Mouse (Mus musculus): ENCODE results near the gene Strn.

Strn gene

DNA sequence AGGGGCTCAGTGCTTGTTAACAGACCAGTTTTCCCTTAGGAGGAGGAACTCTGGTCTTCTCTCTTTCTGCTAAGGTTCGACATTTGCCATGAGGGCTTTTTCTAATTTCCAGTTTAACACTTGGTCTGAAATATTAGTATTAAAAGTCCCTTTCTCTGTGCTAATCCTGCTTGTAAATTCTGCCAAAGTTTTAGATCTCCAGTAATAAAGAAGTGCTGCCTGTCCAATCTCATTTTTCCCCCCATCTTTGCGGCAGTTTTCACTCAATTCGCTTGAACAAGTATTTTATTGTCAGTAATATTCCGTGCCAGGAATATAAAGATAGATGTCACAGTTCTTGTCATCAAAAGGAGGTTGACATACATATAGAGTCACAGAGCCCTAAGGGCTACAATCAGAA is at the start of gene Strn:
Gene Strn (minus strand): TSS at position 101 of the 400 bp plus-strand sequence.
- DNase-seq: no peak

DNA sequence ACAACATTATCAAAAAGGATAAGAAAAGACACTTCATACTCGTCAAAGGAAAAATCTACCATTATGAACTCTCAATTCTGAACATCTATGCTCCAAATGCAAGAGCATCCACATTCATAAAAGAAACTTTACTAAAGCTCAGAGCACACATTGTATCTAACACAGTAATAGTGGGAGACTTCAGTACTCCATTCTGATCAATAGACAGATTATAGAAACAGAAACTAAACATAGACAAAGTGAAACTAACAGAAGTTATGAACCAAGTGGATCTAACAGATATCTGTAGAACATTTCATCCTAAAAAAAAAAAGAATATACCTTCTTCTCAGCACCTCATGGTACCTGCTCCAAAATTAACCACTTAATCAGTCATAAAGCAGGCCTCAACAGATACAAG is 41.8 kb upstream of the Strn start:
- DNase-seq: no peak

DNA sequence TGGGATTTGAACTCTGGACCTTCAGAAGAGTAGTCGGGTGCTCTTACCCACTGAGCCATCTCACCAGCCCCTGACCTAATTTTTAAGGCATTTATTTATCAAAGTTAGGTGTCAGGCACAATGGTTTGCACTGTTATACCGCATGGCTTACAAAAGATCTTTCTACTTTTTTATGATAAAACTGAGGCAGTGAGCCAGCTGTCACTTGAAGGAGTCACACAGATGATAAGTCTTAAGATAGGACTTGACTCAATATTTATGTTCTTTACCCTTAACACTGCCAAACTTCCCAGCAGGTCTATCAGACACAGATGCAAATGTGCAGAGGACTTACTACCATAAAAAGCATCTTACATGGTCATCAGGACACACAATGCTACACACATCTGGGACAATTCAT is 35.3 kb upstream of the Strn start:
- DNase-seq: no peak

DNA sequence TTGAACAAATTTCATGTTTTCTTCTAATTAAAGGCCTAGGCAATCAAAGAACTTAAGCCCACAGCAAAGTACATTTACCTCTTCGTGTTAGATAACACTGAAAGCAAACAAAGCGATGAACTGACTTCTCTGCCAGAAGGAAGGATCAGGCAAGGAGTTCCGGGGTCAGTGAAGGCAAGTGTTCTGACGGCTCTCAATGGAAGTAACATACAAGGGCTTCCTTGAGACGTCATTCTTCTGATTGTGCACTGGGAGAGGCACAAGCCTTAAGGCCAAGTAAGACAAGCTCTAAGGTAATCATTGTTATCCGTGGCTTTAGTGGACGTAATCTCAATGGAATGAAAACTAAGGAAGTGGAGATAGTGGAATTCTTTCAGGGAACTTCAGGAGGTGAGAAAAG is 33.9 kb upstream of the Strn start:
- DNase-seq: no peak

DNA sequence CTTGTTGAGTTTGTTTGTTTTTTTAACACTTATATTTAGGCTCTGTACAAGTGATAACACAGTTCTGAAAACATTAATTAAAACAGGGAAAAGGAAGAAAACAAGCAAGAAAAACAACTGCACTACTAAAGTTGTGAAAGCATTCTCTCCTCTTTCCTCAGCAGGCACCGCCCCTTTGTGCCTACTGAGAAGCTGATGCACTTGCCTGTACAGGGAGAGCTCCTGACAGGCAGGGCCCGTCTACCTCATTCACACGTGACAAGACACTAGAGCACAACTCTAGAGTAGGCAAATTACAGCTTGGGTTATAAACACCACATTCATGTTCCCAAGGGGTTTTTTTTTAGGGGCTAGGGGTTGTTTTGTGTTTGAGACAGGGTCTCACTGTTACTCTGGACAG is 32.3 kb upstream of the Strn start:
- DNase-seq: no peak

DNA sequence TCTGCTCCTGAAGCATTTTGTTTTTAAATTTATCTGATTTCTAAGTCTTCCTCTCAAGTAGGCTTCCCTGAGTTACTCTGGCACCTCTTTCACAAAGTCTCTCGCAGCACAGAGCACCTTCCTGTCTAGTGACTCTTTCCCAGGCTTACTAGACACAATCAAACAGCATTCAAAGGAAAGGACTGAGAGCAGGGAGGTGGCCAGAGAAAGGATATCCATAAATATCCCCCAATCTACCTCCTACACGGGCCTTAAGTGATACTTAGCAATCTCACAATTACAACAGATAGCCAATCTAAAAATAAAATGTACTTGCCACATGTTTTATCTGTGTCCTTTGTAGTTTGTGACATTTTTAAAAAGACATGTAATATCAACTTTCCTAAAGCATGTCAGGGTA is 31.9 kb upstream of the Strn start:
- no peak for DNase-seq

DNA sequence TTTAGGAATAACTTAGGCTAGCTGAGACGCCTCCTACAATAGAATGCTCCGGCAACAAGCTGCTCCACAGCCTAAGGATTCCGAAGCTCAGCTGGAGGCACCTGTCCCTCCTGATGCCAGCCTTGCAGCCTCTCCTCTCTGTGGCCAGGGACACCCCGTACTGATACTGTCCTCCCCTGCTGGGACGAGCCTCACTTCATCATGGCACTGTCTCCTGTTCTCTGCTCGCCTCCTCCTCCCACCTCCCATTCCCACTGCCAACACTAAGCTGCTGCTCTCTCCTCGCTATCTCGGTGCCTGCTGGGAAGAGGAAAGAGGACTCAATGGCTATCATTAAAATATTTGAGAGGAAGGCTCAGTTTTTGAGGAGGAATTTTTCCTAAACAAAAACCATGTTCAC is 30.6 kb upstream of the Strn start:
- DNase-seq: no peak

DNA sequence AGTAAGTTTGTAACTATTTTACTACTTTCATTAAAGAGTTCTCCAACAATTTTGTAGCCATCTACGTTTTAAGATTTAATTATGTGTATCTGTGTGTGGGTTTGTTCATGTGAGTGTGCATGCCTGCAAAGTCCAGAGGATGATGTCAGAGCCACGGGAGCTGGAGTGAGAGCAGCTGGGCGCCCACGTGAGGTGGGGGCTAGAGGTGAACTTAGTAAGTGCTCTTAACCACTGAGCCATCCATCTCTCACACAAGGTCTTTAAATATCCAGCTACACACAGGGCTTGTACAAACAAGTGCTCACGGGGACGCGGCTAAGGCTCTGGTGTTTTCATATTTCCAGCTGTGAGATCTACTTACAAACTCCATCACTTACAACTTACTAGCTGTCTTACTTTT is 29.1 kb upstream of the Strn start:
- no peak for DNase-seq

DNA sequence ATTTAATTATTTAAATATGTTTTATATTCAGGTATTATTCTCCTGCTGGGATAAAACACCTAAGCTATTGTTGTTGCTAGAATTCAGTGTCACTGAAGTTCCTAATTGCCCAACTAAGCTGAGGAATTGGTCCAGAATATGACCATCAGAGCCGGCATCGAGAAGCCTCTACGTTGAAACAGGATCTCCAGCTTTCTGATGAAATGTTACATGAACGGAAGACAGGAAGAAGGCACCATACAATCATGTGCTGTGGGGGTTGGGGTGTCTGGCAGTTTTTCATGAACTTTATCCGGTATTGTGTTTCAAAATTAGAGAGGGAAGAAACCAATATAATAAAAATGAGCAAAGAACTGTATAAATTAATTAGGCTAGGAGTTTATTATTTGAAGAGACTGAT is 26.3 kb upstream of the Strn start:
- no peak for DNase-seq

DNA sequence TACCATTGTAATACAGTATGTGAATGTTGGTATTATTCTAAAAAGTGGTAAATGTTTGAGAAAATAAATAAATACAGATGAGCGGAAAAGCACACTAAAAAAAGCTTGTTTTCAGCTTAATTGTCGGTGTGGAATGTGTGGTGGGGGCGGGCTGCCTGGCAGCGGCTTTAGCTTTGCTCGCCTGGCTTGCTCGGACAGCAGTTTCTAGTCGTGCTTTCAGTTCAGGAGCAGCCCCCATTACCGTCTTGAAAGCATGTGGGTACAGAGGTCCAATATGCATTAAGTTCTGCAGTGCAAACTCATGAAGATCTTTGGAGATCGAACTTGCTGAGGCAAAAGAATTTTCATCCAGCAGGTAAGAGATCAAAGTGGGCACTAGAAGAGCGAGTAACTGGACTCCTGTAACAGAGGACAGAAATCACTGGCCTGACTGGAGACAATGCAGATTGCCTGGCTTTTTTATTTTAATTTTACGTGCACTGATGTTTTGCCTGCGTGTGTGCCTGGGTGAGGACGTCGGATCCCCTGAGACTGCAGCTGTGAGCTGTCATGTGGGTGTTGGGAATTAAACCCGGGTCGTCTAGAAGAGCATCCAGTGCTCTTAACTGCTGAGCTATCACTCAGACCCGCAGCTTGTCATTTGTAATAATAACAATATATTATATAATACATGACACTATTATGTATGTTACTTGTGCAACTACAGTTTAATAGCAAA is 16.1 kb upstream of the Strn start:
- DNase-seq: no peak

DNA sequence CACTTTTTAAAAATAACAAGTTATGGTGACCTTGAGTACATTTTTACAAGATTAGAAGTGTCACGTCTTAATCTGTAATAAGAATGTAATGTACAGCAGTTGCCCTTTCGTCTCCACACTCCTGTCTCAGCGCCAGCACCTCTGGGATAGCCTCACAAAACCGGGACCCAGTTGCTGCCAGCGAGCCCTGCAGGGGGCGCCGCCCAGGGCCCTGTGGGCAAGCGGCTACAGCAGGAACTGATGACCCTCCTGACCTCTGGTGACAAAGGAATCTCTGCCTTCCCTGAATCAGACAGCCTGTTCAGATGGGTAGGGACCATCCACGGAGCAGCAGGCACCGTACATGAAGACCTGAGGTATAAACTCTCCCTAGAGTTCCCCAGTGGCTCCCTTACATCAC is 15.1 kb upstream of the Strn start:
- DNase-seq: no peak

DNA sequence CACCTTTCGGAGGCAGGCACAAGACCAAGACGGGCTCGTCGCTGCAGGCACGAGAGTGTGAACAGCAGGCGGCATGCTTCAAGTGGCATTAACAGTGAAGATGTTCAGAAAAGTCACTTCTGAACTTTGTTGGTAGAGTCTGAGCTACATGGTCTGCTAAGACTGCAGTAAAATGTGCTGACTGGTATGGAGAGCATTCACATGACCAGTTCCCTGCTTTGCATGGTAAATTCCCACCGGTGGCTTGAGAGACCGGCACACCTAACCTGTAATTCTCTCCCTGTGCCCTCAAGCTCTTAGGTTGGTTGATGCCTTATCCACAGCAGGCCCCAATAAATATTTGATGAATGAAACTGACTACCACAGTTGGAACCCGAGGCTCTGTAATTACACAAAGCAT is 11.4 kb upstream of the Strn start:
- DNase-seq: no peak

DNA sequence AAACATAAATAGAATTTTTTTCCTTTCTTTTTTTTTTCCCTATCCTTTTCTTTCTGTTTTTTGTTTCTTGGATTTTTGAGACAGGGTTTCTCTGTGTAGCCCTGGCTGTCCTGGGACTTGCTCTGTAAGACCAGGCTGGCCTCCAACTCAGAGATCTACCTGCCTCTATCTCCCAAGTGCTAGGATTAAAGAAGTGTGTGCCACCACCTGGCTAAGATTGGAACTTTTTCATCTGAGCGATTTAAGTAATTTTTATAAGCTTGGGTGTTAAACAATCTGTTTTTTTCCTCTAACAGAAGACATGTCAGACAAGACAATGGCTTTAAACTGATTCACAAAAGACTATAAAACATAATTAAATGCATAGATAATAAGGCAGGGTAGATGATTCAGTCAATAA is 1.4 kb upstream of the Strn start:
- DNase-seq: peak; percentile 7 to 21

DNA sequence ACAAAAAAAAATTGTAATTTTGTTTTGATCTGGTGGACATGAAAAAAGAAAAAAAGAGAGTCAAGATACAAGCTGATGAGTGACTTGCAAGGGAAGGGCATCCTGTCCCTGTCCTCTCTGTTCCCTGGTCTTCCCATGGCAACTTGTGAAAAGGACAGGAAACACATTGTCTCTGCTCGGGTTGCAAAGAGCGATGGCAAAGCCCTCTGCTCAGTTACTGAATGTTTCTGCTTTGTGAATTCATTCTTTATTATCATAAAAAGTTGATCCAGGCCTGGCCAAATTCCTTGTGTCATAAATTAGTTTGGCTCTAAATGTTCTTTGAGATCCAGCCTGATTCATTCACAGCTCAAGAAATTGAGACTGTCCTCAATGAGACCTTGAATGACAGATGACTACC is 775 bp upstream of the Strn start:
- no peak for DNase-seq

DNA sequence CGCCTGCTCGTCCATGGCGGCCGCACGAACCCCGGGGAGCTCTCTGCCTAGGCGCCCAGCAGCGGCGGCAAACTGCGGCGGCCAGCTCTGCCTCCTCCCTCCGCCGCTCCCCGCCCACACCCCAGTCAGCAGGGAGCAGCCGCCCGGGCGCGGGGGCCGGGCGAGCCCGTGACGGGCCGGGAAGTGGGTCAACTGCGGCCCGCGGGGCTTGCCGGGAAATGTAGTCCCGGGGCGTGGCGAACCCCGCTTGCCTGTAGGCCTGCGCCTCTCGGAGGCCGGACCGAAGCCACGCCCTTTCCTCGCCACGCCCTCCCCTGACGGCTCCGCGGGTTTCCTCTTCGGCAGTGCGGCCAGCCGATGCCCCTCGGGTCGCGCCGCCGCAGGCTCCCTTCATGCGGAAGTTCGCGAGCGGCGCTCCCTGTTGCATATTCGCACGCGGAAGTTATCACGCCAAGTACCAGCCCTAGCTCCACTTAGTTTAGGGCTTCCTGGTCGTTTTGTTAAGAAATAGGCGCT is 465 bp downstream of the Strn start:
- peak; percentile 100 for DNase-seq

DNA sequence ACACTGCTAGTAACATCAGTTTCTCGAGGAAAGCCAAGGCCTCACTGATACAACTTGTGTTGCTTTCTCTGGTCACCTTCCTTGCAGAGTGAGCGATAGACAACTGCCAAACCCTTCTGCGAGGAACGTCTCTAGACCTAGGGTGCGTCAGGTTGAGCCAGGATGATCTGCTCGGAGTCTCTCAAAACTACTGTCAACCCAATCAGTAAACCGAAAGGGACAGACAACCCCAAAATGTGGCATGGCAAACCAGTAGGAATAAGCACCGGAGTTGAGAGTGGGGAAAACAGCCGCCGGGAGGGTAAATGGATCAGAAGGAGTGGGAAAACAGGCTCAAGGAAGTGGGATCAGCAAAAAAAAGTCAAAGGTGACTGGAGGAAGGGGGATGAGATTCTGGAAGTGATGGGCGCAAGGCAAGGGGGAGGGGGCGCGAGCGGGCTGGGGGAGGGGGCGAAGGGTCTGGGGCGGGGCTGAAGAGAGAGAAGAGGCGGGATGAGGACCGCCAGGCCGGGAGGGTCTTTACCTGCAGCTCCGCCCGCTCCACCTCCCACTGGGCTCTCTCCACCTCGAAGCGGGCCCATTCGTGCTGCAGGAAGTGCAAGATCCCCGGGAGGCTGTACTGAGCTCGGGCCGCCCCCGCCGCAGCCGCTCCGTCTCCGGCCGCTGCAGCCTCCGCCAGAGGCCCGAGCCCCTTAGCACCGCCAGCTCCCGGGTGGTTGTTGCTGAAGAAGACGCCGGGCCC is 1.1 kb downstream of the Strn start:
- DNase-seq: peak; percentile 13 to 19

DNA sequence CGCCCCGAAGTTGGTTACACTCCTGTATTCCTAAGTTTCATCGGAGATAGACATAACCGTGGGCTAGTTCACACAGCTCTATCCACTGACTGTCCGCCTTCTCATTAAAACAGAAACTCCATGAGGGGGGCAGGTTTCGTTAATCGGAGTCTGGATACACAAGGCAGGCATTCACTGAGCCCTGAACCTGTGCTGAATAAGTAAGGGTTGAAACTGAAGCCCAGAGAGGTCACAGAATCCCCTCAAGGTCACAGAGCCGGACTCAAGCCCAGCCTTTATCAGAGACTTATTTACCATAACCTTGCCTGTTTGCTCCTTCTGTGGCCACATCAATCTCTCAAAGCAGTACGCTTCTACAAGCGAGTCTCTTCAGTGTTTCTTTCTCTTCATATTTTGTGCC is 2.2 kb downstream of the Strn start:
- DNase-seq: no peak

DNA sequence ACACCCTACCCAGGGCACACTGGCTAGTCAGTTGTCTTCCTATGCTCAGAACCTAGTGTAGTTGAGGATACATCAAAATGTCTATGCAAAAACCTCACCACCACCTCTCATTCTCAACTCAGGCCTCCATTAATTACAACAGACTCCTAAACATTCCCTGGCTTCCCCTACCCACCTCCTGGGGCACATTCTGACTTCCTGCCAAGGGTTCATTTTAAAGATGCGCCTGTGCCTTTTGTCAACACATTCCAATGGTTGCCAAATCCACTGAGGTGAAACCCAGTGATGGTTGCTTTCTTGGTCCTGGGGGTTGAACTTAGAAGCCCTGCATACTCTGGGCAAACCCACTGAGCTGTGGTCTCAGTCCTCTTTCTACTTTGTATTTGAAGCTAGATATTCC is 4.9 kb downstream of the Strn start:
- DNase-seq: no peak

DNA sequence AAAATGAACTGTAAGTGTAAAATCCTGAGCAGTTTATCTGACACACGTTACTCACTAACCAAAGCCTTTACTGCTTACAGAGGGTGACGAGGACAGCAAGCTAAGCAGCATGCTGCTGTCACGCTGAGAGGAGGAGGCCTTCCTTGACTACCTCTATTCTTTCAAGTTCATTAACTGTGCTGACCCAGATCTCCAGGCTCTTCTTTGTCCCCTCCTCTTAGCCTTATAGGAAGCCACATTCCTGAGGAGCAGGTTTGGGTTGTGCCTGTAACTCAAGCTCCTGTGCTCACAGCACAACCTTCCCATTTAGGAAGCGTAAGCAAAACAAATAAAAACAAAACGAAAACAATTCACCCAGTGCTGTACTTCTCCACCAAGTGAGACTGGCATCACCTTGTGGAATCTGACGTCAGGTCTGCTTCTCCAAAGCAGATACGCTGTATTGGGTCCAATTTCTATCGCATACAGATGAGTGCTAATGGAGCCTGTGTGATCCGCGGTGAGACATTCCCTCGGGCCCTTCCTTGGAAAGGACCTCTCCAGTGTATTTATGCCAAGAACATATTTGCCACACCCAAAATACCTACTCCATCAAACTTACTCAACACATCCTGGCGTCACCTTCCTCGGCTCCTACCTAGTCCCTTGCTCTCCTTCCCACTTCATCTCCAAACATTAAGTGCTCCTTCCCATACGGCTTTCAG is 10.1 kb downstream of the Strn start:
- DNase-seq: no peak

DNA sequence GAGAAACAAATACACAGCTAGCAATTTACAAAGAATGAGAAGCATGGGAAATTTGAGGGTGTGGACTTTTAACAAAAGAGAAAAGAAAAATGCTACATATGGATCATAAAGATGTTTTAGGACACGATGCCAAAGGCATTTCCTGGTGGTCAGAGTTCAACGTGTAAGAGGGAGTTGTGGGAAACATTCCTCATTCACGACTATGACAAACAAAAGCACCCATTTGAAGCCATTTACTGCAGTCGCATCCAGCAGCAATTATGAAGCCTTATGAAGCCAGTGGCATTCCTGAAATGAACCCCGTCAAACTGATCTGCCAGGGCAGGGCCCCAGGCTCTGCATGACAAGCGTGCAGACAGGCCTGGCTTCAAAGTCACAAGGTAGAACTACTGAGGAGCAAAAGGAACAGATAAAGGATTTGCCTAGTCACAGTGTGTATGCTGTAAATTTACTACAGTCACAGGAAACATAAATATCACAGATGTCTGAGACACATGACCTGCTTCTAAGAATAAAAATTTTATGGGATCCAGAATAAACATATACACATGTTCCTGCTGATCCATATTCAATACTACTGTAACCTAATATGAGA is 12.4 kb downstream of the Strn start:
- DNase-seq: no peak

DNA sequence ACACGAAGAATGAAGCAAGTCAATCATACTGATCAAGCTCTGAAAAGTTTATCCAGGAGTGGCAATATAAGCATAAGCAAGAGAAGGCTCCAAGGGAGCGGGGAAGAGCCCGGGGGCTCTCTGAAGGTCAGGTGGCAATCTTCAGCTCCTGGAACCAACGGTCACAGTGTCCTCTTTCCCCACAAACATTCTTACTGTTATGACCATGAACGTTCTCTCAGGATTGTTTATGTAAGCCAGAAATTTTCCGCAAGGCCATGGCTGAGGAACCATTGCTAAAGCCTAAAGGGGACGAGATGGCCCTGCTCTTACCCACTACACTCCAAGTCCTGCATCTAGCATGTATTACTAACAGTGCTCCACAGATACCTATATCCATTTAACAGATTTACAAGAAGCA is 15.3 kb downstream of the Strn start:
- DNase-seq: no peak

DNA sequence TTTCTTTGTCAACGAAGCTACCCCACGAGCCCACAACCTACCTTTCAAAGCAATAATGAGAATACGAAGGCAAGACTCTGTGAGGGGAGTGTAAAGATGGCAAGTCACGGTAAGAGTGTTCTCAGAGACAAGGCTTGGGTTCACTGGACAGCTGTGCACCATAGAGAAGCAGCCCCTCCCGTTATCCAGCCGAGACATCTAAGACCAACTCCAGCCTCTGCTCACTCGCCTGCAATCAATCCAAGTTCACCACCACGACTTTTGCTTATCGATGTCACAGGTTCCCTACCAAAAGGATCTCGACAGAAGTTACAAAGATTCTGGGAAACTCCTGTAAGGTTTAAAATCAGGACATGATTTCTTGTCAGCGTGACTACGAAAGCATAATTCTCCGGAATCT is 17.9 kb downstream of the Strn start:
- no peak for DNase-seq

DNA sequence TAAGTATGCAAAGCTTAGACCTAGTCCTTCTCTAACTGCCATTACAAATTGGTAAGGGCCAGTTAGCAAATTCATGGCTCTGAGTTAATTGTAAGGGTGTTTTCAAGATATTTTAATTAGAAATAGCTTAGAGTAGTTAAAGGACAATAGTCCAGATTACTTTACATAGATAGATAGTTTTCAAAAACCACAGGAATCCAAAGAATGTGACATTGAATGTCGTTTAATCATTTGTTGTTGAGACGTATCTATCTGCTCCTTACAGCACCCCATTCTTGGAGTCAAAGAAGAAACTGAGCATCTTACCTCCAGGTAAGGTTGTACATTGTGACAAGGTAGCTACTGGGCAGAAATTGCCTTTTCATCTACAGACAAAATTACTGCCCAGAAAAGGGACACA is 26.7 kb downstream of the Strn start:
- no peak for DNase-seq

DNA sequence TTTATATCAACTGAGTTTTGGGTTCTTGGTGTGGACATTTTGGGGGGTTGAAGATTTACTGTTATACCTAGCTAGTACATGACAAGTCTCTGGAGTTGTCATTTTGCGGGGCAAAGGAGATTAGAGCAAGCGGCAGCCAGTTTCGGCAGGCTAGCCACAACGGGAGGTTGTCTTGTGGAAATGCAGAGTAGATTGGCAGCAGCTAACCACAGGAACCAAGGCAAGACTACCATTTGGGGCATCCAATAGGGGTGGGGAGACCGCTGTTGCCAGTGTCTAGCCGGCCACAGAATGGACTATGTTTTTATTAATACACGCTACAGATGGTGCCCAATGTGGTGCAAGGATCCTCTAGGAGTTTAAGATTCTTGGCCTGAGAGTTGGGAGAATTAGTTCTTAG is 28.6 kb downstream of the Strn start:
- DNase-seq: no peak
